Mouse (Mus musculus) hindbrain, embryonic 13.5 days (tissue): ENCODE results near the gene Ccdc88a. TPM values are rescaled to one million over a fixed set of nuclear protein-coding genes. Genes with fewer than 3 reads are reported as not detected.
"Not testable (repeated sequence)": the region's sequence is repeated elsewhere in the genome, so short reads cannot be mapped to it uniquely, and the experiment has no call there.

ENCODE experiments used
- ATAC-seq: fragments of 200-750 bp; cut with Nextera tagmentation; 2 replicates; pipeline ENCODE4 v1.8.0; 2017; ENCODE audit warnings: moderate TSS enrichment; ENCODE audit not compliant: low FRiP score
- H3K27ac ChIP-seq: fragments of 300-500 bp; sonication (generic); 2 replicates; pipeline ENCODE4 v1.5.1; 2015; ENCODE audit warnings: inconsistent platforms, mild to moderate bottlenecking, moderate library complexity
- H3K27me3 ChIP-seq: fragments of 300-500 bp; sonication (generic); 2 replicates; pipeline ENCODE4 v1.6.1; 2015; ENCODE audit warnings: mild to moderate bottlenecking, inconsistent platforms
- H3K36me3 ChIP-seq: fragments of 300-500 bp; sonication (generic); 2 replicates; pipeline ENCODE4 v1.6.1; 2015; ENCODE audit warnings: mild to moderate bottlenecking, inconsistent platforms
- H3K4me1 ChIP-seq: fragments of 300-500 bp; sonication (generic); replicated peaks from 2 replicates; pipeline ENCODE4 v1.6.1; 2015; ENCODE audit warnings: inconsistent platforms
- H3K4me2 ChIP-seq: fragments of 300-500 bp; sonication (generic); 2 replicates; pipeline ENCODE4 v1.6.1; 2015; ENCODE audit warnings: inconsistent platforms, mild to moderate bottlenecking, moderate library complexity
- H3K4me3 ChIP-seq: fragments of 300-500 bp; sonication (generic); 2 replicates; pipeline ENCODE4 v1.5.1; 2015; ENCODE audit warnings: mild to moderate bottlenecking, inconsistent platforms
- H3K9ac ChIP-seq: fragments of 300-500 bp; sonication (generic); 2 replicates; pipeline ENCODE4 v1.6.1; 2015; ENCODE audit warnings: mild to moderate bottlenecking, inconsistent platforms
- H3K9me3 ChIP-seq: fragments of 300-500 bp; sonication (generic); 2 replicates; pipeline ENCODE4 v1.6.1; 2016; ENCODE audit warnings: inconsistent platforms
- WGBS: fragments of 180-500 bp; shearing (Covaris S2); methylation state at CpG from one replicate; pipeline ENCODE4 v1.1.7; 2015; 5-methylcytosine and 5-hydroxymethylcytosine counted together
- polyA plus RNA-seq: library from polyadenylated mRNA; unstranded; fragments of >200 nt; fragmentation: Nextera tagmentation; extraction: Ambion mirVana; gene quantifications from 2 replicates; pipeline ENCODE4 v1.2.1, GENCODE M21; 2015

Ccdc88a gene
- polyA plus RNA-seq, 1 experiment from 2014 or later, result 77.0 TPM

- H3K27ac ChIP-seq, H3K4me3 ChIP-seq, H3K9ac ChIP-seq, H3K4me2 ChIP-seq, H3K9me3 ChIP-seq, ATAC-seq, H3K27me3 ChIP-seq: not testable (repeated sequence)
- peaks cover 13% of the 10 kb centered on the region for H3K4me1 ChIP-seq
- 88% methylated on average over 4 of the region's 4 CpGs for WGBS
- peaks cover 52% of the 10 kb centered on the region for H3K36me3 ChIP-seq
Measured at GRCm38 (mm10) chr11:29545150-29545752, 171.8 kb downstream of the Ccdc88a start.

- peaks cover 45% of the 10 kb centered on the region for H3K36me3 ChIP-seq
- H3K4me3 ChIP-seq, result peak overlapping the region; percentile 78
- not testable (repeated sequence) for H3K9me3 ChIP-seq, ATAC-seq, H3K9ac ChIP-seq, H3K27ac ChIP-seq, H3K27me3 ChIP-seq
- 84% methylated on average over 2 of the region's 2 CpGs for WGBS
- H3K4me1 ChIP-seq, result peaks cover 13% of the 10 kb centered on the region
- peak overlapping the region; percentile 59 for H3K4me2 ChIP-seq
Measured at GRCm38 (mm10) chr11:29546297-29546696, 172.8 kb downstream of the Ccdc88a start.

GRCm38 (mm10) chr11:29546762-29547161, 173.3 kb downstream of the Ccdc88a start:
- Histone ChIP-seq H3K36me3 (peaks cover 40% of the 10 kb centered on the region), H3K4me2 (peak overlapping the region; percentile 59), H3K9me3 (no peaks in the 10 kb centered on the region), H3K4me3 (peak overlapping the region; percentile 78), H3K27ac (no peak overlapping the region), H3K27me3 (no peaks in the 10 kb centered on the region), H3K9ac (peak overlapping the region; percentile 82), H3K4me1 (peaks cover 13% of the 10 kb centered on the region)
- 17% methylated on average over 2 of the region's 2 CpGs for WGBS
- no peak for ATAC-seq

DNA sequence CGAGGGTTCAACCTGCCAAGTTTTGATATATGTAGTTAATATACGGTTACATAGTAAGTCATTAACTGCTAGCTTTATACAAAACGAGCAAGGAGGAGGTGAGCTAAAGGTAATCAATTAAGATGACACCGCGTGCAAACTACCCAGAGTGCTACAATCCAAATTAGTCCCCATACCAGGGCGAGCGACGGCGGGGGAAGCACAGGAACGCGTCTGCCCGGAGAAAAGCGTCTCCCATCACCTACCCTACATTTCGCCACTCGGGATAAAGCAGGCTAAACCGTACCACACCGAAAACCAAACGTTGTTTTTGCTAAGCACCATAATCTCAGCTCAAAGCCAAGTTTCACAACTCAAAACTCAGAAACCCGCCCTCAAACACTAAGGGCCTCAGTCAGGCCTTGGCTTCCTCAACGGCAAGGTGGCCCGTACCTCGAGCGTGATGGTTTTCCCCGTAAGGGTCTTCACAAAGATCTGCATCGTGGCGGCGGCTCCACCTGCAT, 173.8 kb downstream of the Ccdc88a start:
- peak; percentile 8 for ATAC-seq
- peaks cover 13% of the 10 kb centered on the region for H3K4me1 ChIP-seq
- H3K27me3 ChIP-seq, result no peaks in the 10 kb centered on the region
- H3K9me3 ChIP-seq, result no peaks in the 10 kb centered on the region
- H3K27ac ChIP-seq, result peak overlapping the region; percentile 87
- peak overlapping the region; percentile 59 for H3K4me2 ChIP-seq
- WGBS, result under 1% methylated on average over 27 of the region's 27 CpGs
- peaks cover 38% of the 10 kb centered on the region for H3K36me3 ChIP-seq
- peak overlapping the region; percentile 78 for H3K4me3 ChIP-seq
- H3K9ac ChIP-seq, result peak overlapping the region; percentile 82

DNA sequence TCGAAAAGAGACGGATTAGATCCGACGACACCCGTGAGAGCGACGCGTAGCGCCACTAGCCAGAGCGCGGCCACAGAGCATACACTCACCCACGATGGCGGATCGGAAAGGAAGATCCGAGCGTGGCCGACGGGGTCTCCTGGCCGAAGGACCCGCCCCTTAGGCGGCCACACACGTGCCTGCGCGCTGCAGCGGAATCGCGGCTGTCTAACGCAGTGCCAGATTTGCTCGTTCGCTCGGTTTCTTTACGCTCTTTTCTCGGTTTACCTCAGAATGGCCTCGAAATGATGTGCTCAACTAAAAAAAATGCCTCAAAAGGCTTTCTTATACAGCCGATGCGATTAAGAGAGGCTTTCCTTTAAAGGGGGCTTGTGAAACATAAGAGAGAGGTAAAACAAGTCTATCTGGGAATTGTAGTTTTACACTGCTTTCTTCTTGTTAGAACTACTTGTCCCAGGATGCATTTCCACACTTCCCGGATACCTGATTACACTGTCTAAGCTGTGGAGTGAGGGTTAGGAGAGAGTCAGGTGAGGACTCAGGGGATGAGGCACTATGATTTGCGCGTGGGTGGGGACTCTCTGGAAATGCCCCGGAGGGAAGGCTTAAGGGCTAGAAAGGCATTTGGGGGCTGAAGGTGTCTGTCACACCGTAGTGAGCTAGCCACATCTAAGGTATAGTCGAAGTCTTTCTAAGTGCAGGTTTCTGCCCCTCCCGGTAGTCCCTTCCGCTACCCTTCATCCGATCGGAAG, 174.5 kb downstream of the Ccdc88a start, which contains the start of the genes Clhc1 and Rps27a:
Gene Clhc1, plus strand, starts transcription at position 199 of the 752 bp plus-strand sequence.
Gene Rps27a, minus strand, starts transcription at position 358 of the 752 bp plus-strand sequence.
- peak within 1 kb of the TSS; percentile 78 for H3K4me3 ChIP-seq
- ATAC-seq, result peak; percentile 98
- WGBS, result under 1% methylated on average over 46 of the region's 46 CpGs
- peak within 1 kb of the TSS; percentile 82 for H3K9ac ChIP-seq
- H3K27me3 ChIP-seq, result no peaks in the 10 kb centered on the region
- H3K4me2 ChIP-seq, result peak within 1 kb of the TSS; percentile 64
- peaks cover 33% of the 10 kb centered on the region for H3K36me3 ChIP-seq
- H3K27ac ChIP-seq, result peak within 1 kb of the TSS; percentile 87
- no peaks in the 10 kb centered on the region for H3K9me3 ChIP-seq
- H3K4me1 ChIP-seq, result peaks cover 13% of the 10 kb centered on the region

DNA sequence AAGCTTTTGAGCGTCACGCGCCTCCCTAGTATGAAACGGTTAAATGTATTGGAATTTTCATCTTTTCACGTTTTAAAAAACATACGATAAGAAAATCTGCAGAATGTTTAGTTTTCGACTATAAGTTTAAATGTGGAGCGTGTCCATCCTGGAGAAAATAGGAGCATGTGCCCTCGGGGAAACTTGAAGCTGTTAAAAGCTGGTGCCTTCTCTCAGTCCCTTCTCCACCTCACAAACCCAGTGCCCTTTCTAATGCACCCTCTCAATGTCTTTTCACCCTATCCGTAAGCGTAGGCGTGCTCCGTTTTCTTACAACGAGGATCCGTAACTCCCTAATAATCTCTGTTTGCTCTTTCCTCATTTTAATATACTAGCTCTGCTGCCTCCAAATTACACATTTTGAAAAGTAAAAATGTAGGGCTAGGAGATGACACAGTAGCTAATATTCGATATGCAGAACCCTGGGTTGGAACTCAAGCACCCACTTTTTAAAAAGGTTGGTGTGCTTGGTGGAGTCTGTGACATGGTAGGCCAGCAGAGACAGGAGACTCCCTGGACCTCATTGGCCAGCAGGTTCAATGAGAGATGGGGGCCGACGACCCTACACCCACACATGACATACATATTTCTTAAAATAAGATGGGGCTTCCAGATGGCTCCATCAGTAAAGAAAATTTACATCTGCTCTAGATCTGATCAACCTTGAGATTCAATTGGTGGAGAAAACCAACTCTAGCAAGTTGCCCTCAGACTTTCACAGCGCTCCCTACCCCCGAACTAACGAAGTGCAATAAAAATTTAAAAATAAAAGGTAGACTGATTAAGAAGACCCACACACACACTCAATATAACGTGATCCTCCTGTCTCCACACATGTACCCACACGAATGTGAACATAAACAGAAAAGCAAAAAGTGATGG, 175.3 kb downstream of the Ccdc88a start:
- H3K27ac ChIP-seq, result peak overlapping the region; percentile 87
- H3K27me3 ChIP-seq, result no peaks in the 10 kb centered on the region
- H3K4me1 ChIP-seq, result peaks cover 13% of the 10 kb centered on the region
- peak overlapping the region; percentile 64 for H3K4me2 ChIP-seq
- WGBS, result 26% methylated on average over 23 of the region's 23 CpGs
- peak; percentile 5; the same call in 1 of the 2 replicates for ATAC-seq
- H3K9me3 ChIP-seq, result no peaks in the 10 kb centered on the region
- peaks cover 28% of the 10 kb centered on the region for H3K36me3 ChIP-seq
- H3K4me3 ChIP-seq, result peak overlapping the region; percentile 78
- H3K9ac ChIP-seq, result peak overlapping the region; percentile 82

DNA sequence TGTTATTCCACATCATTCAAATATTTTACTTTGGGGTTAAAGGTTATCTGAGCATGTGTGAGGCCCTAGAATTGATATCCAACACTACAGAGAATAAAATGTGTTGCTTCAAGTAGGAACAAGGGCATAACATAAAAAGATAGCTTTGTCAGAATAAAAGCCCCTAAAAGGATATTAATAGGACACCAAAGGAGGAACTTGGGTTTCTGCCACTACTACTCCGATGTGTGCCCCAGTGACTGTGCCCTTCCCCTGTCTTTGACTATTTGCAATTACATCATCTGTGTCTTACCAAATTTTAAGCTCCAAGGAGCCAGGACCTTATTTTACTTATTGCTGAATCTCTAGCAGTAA, 175.9 kb downstream of the Ccdc88a start:
- peaks cover 13% of the 10 kb centered on the region for H3K4me1 ChIP-seq
- H3K4me3 ChIP-seq, result no peak overlapping the region
- peaks cover 21% of the 10 kb centered on the region for H3K36me3 ChIP-seq
- H3K4me2 ChIP-seq, result no peak overlapping the region
- no peaks in the 10 kb centered on the region for H3K9me3 ChIP-seq
- H3K27ac ChIP-seq, result no peak overlapping the region
- no peak for ATAC-seq
- no peaks in the 10 kb centered on the region for H3K27me3 ChIP-seq
- 100% methylated on average over 1 of the region's 1 CpGs for WGBS
- H3K9ac ChIP-seq, result no peak overlapping the region

Other genes with a start within 250 kb of the Ccdc88a start
- 25.1 and 27.7 TPM in 2 replicates for gene Pnpt1, start 242.9 kb upstream of the Ccdc88a start, polyA plus RNA-seq
- gene Ppp4r3b, start 200.8 kb upstream of the Ccdc88a start, polyA plus RNA-seq, result 85.8 and 93.9 TPM in 2 replicates
- gene Cfap36, start 126.2 kb upstream of the Ccdc88a start, polyA plus RNA-seq, result 126 and 127 TPM in 2 replicates
- gene Prorsd1, start 141.4 kb downstream of the Ccdc88a start, polyA plus RNA-seq, result 13.7 and 15.8 TPM in 2 replicates
- 54.5 and 59.4 TPM in 2 replicates for gene Mtif2, start 152.8 kb downstream of the Ccdc88a start, polyA plus RNA-seq
- gene Clhc1, start 174.3 kb downstream of the Ccdc88a start, polyA plus RNA-seq, result 0.09 TPM in 1 of 2 replicates, not detected in the other
- gene Rps27a, start 174.5 kb downstream of the Ccdc88a start, polyA plus RNA-seq, result 682 and 707 TPM in 2 replicates